Mouse (Mus musculus): ENCODE results near the gene Sumf1. TPM values are rescaled to one million over a fixed set of nuclear protein-coding genes. Genes with fewer than 3 reads are reported as not detected.

Gene Sumf1
- polyA plus RNA-seq, 1 experiment from 2014 or later, result 15.4 TPM

DNA sequence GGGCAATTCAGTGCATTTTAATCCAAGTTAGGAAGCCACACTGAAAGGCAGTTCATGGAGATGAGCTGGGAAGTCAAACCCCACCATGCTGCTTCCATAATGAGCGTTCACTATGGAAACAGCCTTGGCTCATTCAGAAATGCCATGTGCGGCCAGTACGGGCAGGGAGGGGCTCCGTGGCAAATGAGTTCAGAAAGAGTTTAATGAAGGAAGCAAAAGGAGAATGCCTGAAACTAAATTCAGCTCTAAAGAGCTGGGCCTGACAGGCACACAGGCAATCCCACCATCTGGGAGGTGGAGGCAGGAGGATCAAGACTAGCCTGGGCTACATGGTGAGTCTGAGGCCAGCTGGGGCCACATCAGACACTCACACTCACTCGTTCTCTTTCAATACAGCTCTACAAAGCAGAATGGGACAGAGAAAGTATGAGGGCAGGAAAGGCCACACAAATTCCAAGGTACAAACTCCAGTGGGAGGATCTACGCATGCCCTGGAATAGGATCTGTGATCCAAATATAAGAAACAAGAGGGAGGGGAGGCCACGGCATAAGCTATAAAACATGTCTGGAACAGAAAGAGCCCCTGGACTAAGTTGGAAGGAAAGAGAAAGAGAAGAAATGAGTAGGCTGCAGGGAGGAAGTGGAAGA is 39.3 kb downstream of the Sumf1 start:
- no peaks in the 10 kb centered on the region for H3K36me3 ChIP-seq (ENCODE audit: control insufficient read depth, insufficient read depth, low read length)
- peak overlapping the region; percentile 40; the same call in 1 of the 2 replicates for H3K27ac ChIP-seq (ENCODE audit: low read depth, low read length)
- H3K9ac ChIP-seq (ENCODE audit: low read length), result no peak overlapping the region
- no peak overlapping the region for H3K4me2 ChIP-seq
- H3K27me3 ChIP-seq (ENCODE audit: control insufficient read depth, insufficient read depth, low read length), result no peaks in the 10 kb centered on the region
- H3K4me1 ChIP-seq (ENCODE audit: control insufficient read depth, insufficient read depth, low read length), result peaks cover 9% of the 10 kb centered on the region
- H3K9me3 ChIP-seq (ENCODE audit: control insufficient read depth, low read length), result no peaks in the 10 kb centered on the region
- 33% methylated on average over 7 of the region's 7 CpGs for WGBS
- H3K4me3 ChIP-seq (ENCODE audit: low read depth, low read length), result no peak overlapping the region
- DNase-seq (ENCODE audit: low spot score, missing footprints), result peak; percentile 87
- ATAC-seq (ENCODE audit: low FRiP score), result peak; percentile 95

DNA sequence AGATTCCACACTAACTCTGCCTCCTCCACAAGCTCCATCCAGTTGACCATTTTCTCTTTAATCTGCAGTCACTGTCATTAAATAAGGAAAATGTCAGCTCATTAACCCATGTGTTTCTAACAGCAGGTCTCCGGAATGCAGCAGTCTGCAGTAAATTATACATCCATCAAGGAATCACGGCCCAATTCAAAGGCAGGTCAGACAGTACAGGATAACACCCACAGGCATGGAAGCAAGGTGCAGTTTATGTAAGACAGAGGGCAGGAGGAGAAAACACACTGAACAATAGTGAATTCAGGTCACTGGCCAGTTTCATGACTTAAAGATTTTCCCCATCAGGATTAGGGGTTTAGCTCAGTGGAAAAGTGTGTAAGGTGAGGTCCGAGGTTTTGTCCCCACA is 40.1 kb downstream of the Sumf1 start:
- Histone ChIP-seq H3K9me3 (ENCODE audit: control insufficient read depth, low read length) (no peaks in the 10 kb centered on the region), H3K9ac (ENCODE audit: low read length) (no peak overlapping the region), H3K4me3 (ENCODE audit: low read depth, low read length) (no peak overlapping the region), H3K27ac (ENCODE audit: low read depth, low read length) (no peak overlapping the region), H3K27me3 (ENCODE audit: control insufficient read depth, insufficient read depth, low read length) (no peaks in the 10 kb centered on the region), H3K4me2 (no peak overlapping the region), H3K36me3 (ENCODE audit: control insufficient read depth, insufficient read depth, low read length) (no peaks in the 10 kb centered on the region), H3K4me1 (ENCODE audit: control insufficient read depth, insufficient read depth, low read length) (peaks cover 9% of the 10 kb centered on the region)
- ATAC-seq (ENCODE audit: low FRiP score) (peak; percentile 23; the same call in 1 of the 2 replicates), DNase-seq (ENCODE audit: low spot score, missing footprints) (peak; percentile 85)
- WGBS, result 52% methylated on average over 3 of the region's 3 CpGs

DNA sequence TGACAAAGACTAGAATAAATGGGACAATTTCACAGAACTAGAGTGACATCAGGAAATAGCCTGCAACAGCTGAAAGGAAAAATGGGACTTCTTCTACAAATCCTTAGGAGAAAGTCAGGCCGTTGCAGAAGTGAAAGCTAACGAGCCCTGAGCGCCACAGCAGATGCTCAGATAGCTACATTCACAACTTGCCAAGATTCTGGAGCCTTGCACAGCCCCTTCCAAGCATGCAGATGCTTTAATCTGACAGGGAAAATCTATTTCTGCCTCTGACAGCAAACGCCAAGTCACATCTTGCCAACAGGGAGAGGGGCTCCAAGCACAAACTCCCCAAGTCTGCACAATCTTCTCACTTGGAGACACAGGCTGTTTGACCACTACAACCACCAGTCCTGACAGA is 42.6 kb downstream of the Sumf1 start:
- ATAC-seq (ENCODE audit: low FRiP score) (no peak), DNase-seq (ENCODE audit: low spot score, missing footprints) (no peak)
- Histone ChIP-seq H3K27ac (ENCODE audit: low read depth, low read length) (no peak overlapping the region), H3K9me3 (ENCODE audit: control insufficient read depth, low read length) (no peaks in the 10 kb centered on the region), H3K27me3 (ENCODE audit: control insufficient read depth, insufficient read depth, low read length) (no peaks in the 10 kb centered on the region), H3K36me3 (ENCODE audit: control insufficient read depth, insufficient read depth, low read length) (no peaks in the 10 kb centered on the region), H3K4me2 (no peak overlapping the region), H3K4me3 (ENCODE audit: low read depth, low read length) (no peak overlapping the region), H3K9ac (ENCODE audit: low read length) (no peak overlapping the region), H3K4me1 (ENCODE audit: control insufficient read depth, insufficient read depth, low read length) (peaks cover 9% of the 10 kb centered on the region)
- WGBS, result 90% methylated on average over 4 of the region's 4 CpGs

DNA sequence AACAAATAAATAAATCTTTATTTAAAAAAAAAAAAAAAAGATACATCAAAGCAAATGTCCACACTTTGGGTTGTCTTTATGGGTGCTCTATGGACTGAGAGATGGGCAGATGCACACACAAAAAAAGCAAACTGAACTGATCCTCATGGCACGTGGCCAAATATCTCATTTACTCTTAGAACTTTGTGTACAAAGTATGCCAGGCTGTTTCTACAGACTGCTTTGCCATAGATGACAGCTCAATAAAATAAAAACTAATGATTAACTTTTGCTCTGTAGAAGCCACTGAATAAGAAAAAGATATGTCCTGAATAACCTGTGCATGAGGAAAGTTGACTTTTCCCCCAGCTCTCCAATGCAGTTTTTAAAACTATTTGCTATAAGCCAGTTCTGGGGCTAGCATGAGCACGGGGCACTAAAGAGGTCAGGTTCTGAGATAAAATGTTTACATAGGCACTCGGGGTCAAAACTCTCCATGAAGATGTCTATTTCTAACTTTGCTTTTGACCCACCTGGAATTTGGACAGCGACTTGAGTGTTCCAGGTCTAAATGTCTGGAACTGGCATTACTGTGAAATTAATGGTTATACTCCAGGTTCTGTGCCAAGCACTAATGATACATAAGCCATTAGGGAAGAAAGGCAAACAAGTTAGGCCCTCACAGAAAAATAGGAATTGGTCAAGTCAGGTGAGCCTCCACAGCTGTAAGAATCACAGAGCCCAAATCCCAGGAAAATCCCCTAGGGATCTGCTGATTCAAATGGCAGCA is 44.5 kb downstream of the Sumf1 start:
- H3K27me3 ChIP-seq (ENCODE audit: control insufficient read depth, insufficient read depth, low read length), result no peaks in the 10 kb centered on the region
- peaks cover 4% of the 10 kb centered on the region for H3K4me1 ChIP-seq (ENCODE audit: control insufficient read depth, insufficient read depth, low read length)
- no peak overlapping the region for H3K27ac ChIP-seq (ENCODE audit: low read depth, low read length)
- DNase-seq (ENCODE audit: low spot score, missing footprints) (no peak), ATAC-seq (ENCODE audit: low FRiP score) (no peak)
- no peak overlapping the region for H3K4me2 ChIP-seq
- 88% methylated on average over 4 of the region's 4 CpGs for WGBS
- no peaks in the 10 kb centered on the region for H3K9me3 ChIP-seq (ENCODE audit: control insufficient read depth, low read length)
- no peak overlapping the region for H3K9ac ChIP-seq (ENCODE audit: low read length)
- H3K36me3 ChIP-seq (ENCODE audit: control insufficient read depth, insufficient read depth, low read length), result no peaks in the 10 kb centered on the region
- no peak overlapping the region for H3K4me3 ChIP-seq (ENCODE audit: low read depth, low read length)

DNA sequence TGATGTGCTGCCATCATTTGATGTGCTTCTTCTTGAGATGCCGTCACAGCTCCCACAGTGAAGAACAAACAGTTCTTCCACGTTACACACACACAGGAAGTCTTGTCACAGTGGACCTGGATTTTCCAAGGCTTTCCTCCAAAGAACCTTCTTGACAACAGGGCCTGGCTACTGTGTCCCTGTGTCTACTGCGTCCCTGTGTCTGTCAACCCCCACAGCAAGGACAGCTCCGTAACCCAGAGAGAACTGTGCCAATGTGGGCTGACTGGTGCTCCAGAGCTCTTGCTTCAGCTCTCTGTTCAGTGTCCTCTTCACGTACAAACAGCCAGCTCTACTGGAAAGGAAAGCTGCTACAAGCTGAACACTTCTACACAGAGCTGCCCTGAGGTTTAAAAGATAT is 48.4 kb downstream of the Sumf1 start:
- Histone ChIP-seq H3K9ac (ENCODE audit: low read length) (no peak overlapping the region), H3K27me3 (ENCODE audit: control insufficient read depth, insufficient read depth, low read length) (no peaks in the 10 kb centered on the region), H3K4me2 (no peak overlapping the region), H3K27ac (ENCODE audit: low read depth, low read length) (no peak overlapping the region), H3K9me3 (ENCODE audit: control insufficient read depth, low read length) (no peaks in the 10 kb centered on the region), H3K4me1 (ENCODE audit: control insufficient read depth, insufficient read depth, low read length) (no peaks in the 10 kb centered on the region), H3K36me3 (ENCODE audit: control insufficient read depth, insufficient read depth, low read length) (no peaks in the 10 kb centered on the region), H3K4me3 (ENCODE audit: low read depth, low read length) (no peak overlapping the region)
- WGBS, result 92% methylated on average over 5 of the region's 5 CpGs
- DNase-seq (ENCODE audit: low spot score, missing footprints) (no peak), ATAC-seq (ENCODE audit: low FRiP score) (no peak)

DNA sequence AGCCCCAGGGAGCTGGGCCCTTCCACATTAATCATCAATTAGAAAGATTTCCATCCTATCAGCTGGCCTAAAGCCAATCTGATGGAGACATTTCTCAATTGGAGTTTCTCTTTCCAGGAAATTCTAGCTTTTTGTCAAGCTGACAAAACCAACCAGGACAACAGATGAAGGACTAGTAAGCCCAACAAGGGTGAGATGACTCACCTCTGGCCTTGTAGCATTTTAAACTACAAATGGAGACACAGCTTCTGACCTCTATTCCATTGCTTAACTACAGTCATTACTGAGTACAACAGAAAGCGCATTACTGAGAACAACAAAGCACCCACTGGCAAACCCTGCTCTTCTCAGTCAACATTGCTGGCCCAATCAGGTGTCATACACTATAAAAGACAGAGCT is 49.1 kb downstream of the Sumf1 start:
- DNase-seq (ENCODE audit: low spot score, missing footprints), result no peak
- Histone ChIP-seq H3K36me3 (ENCODE audit: control insufficient read depth, insufficient read depth, low read length) (no peaks in the 10 kb centered on the region), H3K9me3 (ENCODE audit: control insufficient read depth, low read length) (no peaks in the 10 kb centered on the region), H3K27me3 (ENCODE audit: control insufficient read depth, insufficient read depth, low read length) (no peaks in the 10 kb centered on the region), H3K27ac (ENCODE audit: low read depth, low read length) (no peak overlapping the region), H3K9ac (ENCODE audit: low read length) (no peak overlapping the region), H3K4me2 (no peak overlapping the region), H3K4me3 (ENCODE audit: low read depth, low read length) (no peak overlapping the region), H3K4me1 (ENCODE audit: control insufficient read depth, insufficient read depth, low read length) (no peaks in the 10 kb centered on the region)
- 89% methylated on average over 1 of the region's 1 CpGs for WGBS
- ATAC-seq (ENCODE audit: low FRiP score), result no peak

DNA sequence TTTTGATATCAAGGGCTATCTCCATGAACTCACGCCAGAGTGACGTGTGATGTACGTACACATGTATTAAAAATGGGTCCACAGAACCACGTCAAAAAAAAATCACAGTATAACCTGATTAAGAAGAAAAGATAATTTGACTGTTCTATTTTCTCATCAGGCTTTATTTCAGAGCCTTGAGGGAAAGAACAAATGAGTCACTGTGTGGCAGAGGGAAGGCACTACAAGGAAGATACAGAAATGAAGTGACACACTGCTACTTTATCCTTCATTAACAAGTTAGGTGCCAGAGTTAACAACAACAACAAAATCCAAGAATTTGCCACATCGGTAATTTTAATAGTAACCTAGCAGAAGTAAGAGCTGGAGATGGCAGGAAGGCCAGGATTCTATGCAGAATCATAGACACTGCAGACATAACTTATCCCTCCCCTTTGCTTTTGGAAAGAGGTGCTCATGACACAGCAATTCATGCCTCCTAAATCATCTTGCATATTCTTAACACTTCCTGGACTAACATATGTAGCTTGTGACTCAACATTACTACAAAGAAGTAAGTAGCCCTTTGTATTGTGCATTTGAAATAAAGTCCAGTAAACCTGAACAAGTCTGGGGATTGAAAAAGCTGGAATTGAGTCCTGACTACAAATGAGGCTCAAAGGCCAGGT is 53.0 kb downstream of the Sumf1 start:
- Histone ChIP-seq H3K4me2 (no peak overlapping the region), H3K4me3 (ENCODE audit: low read depth, low read length) (no peak overlapping the region), H3K36me3 (ENCODE audit: control insufficient read depth, insufficient read depth, low read length) (no peaks in the 10 kb centered on the region), H3K9me3 (ENCODE audit: control insufficient read depth, low read length) (no peaks in the 10 kb centered on the region), H3K27ac (ENCODE audit: low read depth, low read length) (no peak overlapping the region), H3K27me3 (ENCODE audit: control insufficient read depth, insufficient read depth, low read length) (no peaks in the 10 kb centered on the region), H3K9ac (ENCODE audit: low read length) (no peak overlapping the region), H3K4me1 (ENCODE audit: control insufficient read depth, insufficient read depth, low read length) (no peaks in the 10 kb centered on the region)
- no peak for DNase-seq (ENCODE audit: low spot score, missing footprints)
- no peak for ATAC-seq (ENCODE audit: low FRiP score)
- WGBS, result 95% methylated on average over 5 of the region's 5 CpGs

DNA sequence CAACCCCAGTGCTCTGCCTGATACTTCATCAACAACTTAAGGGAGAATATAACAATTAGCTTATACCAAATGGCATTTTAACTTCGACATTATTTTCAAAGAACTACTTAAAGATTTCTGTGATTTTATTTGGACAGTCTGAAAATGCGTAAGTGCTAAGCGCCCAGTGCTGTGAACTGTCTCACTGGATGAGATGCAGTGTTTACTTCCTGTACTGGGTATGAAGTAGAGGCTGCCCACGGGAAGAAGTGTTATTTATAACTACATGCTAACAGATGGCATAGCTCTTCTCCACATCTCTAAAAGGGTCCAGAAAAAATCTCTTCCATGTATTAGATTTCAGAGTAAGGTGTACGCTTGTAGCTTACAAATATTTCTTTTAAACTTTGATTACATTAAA is 54.7 kb downstream of the Sumf1 start:
- Histone ChIP-seq H3K4me2 (no peak overlapping the region), H3K27me3 (ENCODE audit: control insufficient read depth, insufficient read depth, low read length) (no peaks in the 10 kb centered on the region), H3K9ac (ENCODE audit: low read length) (no peak overlapping the region), H3K4me3 (ENCODE audit: low read depth, low read length) (no peak overlapping the region), H3K27ac (ENCODE audit: low read depth, low read length) (no peak overlapping the region), H3K36me3 (ENCODE audit: control insufficient read depth, insufficient read depth, low read length) (no peaks in the 10 kb centered on the region), H3K4me1 (ENCODE audit: control insufficient read depth, insufficient read depth, low read length) (no peaks in the 10 kb centered on the region), H3K9me3 (ENCODE audit: control insufficient read depth, low read length) (no peaks in the 10 kb centered on the region)
- WGBS, result 91% methylated on average over 5 of the region's 5 CpGs
- ATAC-seq (ENCODE audit: low FRiP score), result no peak
- DNase-seq (ENCODE audit: low spot score, missing footprints), result no peak

DNA sequence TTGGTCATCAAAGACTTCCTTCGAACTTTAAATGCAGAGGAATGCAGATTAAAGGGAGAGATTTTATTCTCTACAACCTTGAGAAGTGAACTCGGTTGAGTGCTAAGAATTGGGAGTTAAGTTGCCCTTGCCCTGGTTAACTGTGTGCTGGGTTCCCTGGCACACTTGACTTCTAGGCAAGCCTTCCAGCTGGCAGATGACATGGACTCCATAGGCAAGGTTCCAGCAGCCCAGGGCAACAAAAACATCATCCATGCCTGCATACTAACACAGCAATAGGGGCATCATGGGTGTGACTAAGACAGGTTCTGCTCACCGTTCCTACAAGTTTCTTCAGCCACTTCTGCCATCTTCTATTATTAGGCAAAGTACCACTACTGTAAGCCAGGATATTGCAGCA is 58.8 kb downstream of the Sumf1 start:
- Histone ChIP-seq H3K4me2 (no peak overlapping the region), H3K36me3 (ENCODE audit: control insufficient read depth, insufficient read depth, low read length) (no peaks in the 10 kb centered on the region), H3K9ac (ENCODE audit: low read length) (no peak overlapping the region), H3K27me3 (ENCODE audit: control insufficient read depth, insufficient read depth, low read length) (no peaks in the 10 kb centered on the region), H3K4me3 (ENCODE audit: low read depth, low read length) (no peak overlapping the region), H3K27ac (ENCODE audit: low read depth, low read length) (no peak overlapping the region), H3K4me1 (ENCODE audit: control insufficient read depth, insufficient read depth, low read length) (no peaks in the 10 kb centered on the region), H3K9me3 (ENCODE audit: control insufficient read depth, low read length) (no peaks in the 10 kb centered on the region)
- 87% methylated on average over 3 of the region's 3 CpGs for WGBS
- DNase-seq (ENCODE audit: low spot score, missing footprints) (no peak), ATAC-seq (ENCODE audit: low FRiP score) (no peak)
